Mouse (Mus musculus): ENCODE results near the gene Rbm44.
A peak's percentile ranks its signal among the peaks of the same experiment; 100 is the strongest.

The Rbm44 gene

GRCm38 (mm10) chr1:91144813-91145212 lies at the start of gene Rbm44:
Gene Rbm44 (plus strand): TSS chr1:91145089.
- DNase-seq (ENCODE audit: low spot score in 2 of 2) = no peak

GRCm38 (mm10) chr1:91095258-91095657 lies 49.6 kb upstream of the Rbm44 start:
- no peak for DNase-seq (ENCODE audit: low spot score in 2 of 2)

GRCm38 (mm10) chr1:91095853-91096252 lies 49.0 kb upstream of the Rbm44 start:
- no peak for DNase-seq (ENCODE audit: low spot score in 2 of 2)

GRCm38 (mm10) chr1:91096490-91096889 lies 48.4 kb upstream of the Rbm44 start:
- DNase-seq (ENCODE audit: low spot score in 2 of 2) = no peak

GRCm38 (mm10) chr1:91097283-91097834 lies 47.5 kb upstream of the Rbm44 start:
- no peak for DNase-seq (ENCODE audit: low spot score in 2 of 2)

- DNase-seq (ENCODE audit: low spot score in 2 of 2) = peak in 1 of 2 experiments; percentile 68
Measured at GRCm38 (mm10) chr1:91098887-91099286, 46.0 kb upstream of the Rbm44 start.

- DNase-seq (ENCODE audit: low spot score in 2 of 2) = no peak
Measured at GRCm38 (mm10) chr1:91101709-91102440, 43.0 kb upstream of the Rbm44 start.

GRCm38 (mm10) chr1:91103366-91103983 lies 41.4 kb upstream of the Rbm44 start:
- no peak for DNase-seq (ENCODE audit: low spot score in 2 of 2)

- no peak for DNase-seq (ENCODE audit: low spot score in 2 of 2)
Measured at GRCm38 (mm10) chr1:91107548-91107947, 37.3 kb upstream of the Rbm44 start.

- DNase-seq (ENCODE audit: low spot score in 2 of 2) = no peak
Measured at GRCm38 (mm10) chr1:91109302-91109701, 35.6 kb upstream of the Rbm44 start.

GRCm38 (mm10) chr1:91112171-91112570 lies 32.7 kb upstream of the Rbm44 start:
- no peak for DNase-seq (ENCODE audit: low spot score in 2 of 2)

GRCm38 (mm10) chr1:91112606-91113005 lies 32.3 kb upstream of the Rbm44 start:
- DNase-seq (ENCODE audit: low spot score in 2 of 2) = no peak

- no peak for DNase-seq (ENCODE audit: low spot score in 2 of 2)
Measured at GRCm38 (mm10) chr1:91122121-91122520, 22.8 kb upstream of the Rbm44 start.

- no peak for DNase-seq (ENCODE audit: low spot score in 2 of 2)
Measured at GRCm38 (mm10) chr1:91123004-91123403, 21.9 kb upstream of the Rbm44 start.

- DNase-seq (ENCODE audit: low spot score in 2 of 2) = no peak
Measured at GRCm38 (mm10) chr1:91123466-91123865, 21.4 kb upstream of the Rbm44 start.

- no peak for DNase-seq (ENCODE audit: low spot score in 2 of 2)
Measured at GRCm38 (mm10) chr1:91128849-91129248, 16.0 kb upstream of the Rbm44 start.

- DNase-seq (ENCODE audit: low spot score in 2 of 2) = no peak
Measured at GRCm38 (mm10) chr1:91137036-91137435, 7.9 kb upstream of the Rbm44 start.

GRCm38 (mm10) chr1:91151509-91151908 lies 6.6 kb downstream of the Rbm44 start:
- no peak for DNase-seq (ENCODE audit: low spot score in 2 of 2)

GRCm38 (mm10) chr1:91166798-91167197 lies 21.9 kb downstream of the Rbm44 start:
- no peak for DNase-seq (ENCODE audit: low spot score in 2 of 2)

GRCm38 (mm10) chr1:91169157-91169556 lies 24.3 kb downstream of the Rbm44 start:
- no peak for DNase-seq (ENCODE audit: low spot score in 2 of 2)

- no peak for DNase-seq (ENCODE audit: low spot score in 2 of 2)
Measured at GRCm38 (mm10) chr1:91174796-91175195, 29.9 kb downstream of the Rbm44 start.

- DNase-seq (ENCODE audit: low spot score in 2 of 2) = no peak
Measured at GRCm38 (mm10) chr1:91176026-91176425, 31.1 kb downstream of the Rbm44 start.

GRCm38 (mm10) chr1:91176871-91177270 lies 32.0 kb downstream of the Rbm44 start:
- no peak for DNase-seq (ENCODE audit: low spot score in 2 of 2)

All from left cerebral cortex, adult 9 months (tissue).